Mouse (Mus musculus) R1 (cell line): ENCODE data around the gene Gm3435.
"Not testable (repeated sequence)": the region's sequence is repeated elsewhere in the genome, so short reads cannot be mapped to it uniquely, and the experiment has no call there.

ENCODE experiments used
- DNase-seq: peaks from one replicate; pipeline ENCODE4 v3.0.0-alpha.2; 2018; ENCODE audit warnings: low read depth, low spot score

Gene Gm3435

DNA sequence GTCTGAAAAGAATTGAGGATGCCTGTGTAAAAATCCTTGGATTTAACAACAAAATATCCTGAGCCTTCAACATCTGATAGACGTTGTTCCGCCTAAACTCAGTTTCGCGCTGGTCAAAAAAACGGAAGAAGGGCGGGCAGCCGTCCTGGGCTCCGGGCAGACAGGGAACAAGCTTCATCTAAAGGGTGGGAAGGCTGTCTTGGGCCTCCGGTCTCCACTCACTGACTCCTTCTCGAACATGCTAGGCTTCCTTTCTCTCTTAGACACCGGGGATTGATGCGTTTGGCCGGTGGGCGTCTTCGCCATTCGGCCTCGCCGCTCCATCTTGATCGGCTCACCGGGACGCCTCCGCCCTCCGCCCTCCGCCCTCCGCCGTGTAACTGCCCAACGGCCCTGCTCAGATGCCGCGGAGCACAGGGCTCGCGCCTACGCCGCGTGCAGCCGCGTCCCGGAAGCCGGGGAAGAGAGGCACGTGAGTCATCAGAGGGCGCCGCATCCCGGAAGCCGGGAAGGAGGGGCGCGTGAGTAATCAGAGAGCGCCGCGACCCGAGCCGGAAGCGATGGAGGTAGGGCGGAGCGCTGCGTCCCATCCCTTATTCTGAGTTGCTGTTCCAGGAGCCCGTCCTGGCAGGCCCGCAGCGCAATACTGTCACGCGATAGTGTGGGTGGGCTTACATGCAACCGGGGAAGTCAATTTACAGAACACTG, at the start of gene Gm3435:
TSS of gene Gm3435 (plus strand) at position 471 of the 708 bp plus-strand sequence.
- not testable (repeated sequence) for DNase-seq

DNA sequence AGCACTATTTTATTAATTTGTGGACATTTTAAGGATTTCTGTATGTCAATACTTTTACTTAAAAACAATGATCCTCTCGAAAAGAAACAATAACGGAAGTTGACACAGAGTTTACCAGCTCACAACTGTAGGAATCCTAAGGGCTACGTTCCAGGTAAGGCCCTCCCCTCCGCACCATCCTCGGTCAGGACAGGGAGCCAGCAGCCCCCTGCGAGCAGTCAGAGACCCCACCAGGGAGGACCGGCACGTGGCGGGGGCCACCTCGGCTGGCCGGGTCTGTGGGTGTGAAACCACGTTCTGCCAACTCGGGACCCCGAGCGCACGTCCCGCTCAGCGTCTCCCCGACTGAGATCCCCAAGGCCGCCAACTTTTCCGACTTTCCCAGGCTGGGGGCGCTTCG, 49.5 kb upstream of the Gm3435 start:
- peak; percentile 36 for DNase-seq

DNA sequence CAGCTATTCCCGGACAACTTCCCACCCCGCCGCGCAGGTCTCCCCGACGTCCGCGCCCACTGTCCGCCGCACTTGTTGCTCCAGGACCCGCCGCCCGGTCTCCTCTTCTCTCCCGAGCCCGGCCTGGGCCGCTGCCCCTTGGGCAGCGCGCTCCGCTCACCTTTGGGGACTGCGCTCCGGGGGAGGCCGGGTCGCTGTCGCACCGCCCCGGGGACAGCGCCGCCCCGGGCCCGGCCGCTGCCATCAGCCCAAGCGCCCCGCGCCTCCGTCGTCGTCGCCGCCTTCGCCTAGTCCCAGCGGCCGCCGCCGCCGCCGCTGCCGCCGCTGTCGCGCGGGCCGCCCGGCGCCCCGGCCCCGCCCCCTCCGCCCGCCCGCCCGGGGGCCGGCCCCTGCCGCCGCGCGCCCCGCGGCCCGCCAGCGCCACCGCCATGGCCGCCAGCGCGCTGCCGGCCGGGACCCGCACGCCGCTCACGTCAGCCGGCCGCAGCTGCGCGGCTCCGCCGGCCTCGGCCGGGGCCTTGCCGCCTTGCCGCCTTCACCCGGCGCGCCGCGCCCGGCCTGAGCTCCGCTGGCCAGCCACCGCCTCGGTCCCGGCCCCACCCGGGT, 48.9 kb upstream of the Gm3435 start, which contains the start of gene Phf10:
TSS of gene Phf10 (minus strand) at position 323 of the 606 bp plus-strand sequence.
- DNase-seq: peak; percentile 17

DNA sequence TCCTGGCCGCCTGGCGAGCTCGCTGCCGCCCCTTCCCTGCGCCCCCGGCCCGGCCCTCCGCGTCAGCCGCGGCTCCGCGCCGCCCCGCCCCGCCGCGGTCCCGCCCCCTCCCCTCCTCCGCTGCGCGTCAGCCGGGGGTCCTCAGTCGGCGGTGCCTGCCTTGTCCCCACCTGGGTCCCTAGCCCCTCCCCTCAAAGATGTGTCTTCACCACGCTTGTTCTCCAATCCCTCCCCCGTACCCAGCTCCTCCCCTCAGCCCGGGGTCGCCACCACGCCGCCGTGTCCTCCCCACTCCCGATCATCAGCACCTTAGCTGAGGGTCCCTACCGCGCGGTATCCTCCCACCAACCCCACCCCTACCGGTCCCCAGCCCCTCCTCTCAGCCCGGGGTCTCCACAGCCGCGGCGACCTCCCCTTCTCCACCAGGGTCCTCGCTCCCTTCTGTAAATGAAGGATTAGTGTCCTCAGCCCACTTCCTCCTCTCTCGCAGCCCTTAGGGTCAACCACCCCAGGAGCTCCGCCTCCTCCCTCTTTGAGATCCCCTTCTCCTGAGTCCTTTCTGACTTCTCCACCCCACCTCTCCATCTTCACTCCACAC, 48.3 kb upstream of the Gm3435 start:
- not testable (repeated sequence) for DNase-seq

DNA sequence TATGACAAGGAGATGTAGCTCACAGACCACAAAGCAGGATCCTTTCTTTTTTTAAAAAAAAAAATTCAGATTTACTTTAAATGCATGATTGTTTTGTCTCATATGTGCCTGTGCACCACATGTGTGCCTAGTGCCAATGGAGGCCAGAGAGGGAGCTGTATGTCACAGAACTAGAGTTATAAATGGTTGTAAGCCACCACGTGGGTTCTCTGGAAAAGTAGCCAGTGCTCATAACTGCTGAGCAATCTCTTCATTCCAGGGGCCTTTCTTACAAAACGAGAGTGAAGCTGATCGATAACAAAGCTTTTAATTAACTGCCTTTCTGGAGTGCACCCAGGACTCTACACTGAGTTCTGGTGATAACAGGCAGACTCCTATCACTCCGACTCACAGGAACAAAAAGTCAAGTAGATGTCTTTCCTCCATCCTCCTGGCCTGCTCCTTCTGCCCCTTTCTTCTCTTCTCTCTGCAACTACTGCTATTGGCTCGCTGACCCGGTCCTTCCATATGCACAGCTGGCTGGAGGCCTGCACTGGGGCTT, 41.5 kb upstream of the Gm3435 start:
- DNase-seq: not testable (repeated sequence)

DNA sequence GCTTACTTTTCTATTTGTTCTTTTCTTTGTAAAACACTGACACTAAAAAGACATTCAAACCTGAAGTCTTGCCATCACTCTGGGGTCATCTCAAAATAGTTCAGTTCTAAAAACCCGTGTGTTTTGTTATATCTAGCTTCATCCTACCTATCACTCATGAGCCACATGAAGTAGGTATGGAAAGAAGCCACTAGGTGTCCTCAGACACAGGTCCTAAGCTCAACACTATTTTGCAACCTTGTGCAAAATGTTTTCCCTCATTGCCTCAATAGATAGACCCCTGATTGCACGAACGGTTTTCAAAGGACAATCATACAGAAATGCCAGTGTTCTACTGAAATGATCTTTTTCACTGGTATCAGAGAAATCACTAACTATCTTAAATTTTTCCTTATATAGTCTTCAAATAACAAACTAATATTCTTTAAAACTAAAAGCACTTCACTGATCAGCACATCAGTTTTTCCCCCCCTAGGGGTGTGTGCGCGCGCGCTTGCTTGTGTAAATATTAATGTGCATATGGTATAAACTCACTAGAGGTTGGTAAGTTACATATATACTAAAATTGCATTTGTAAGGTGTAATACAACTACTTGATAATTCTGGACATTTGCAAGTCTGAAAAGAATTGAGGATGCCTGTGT, 32.1 kb upstream of the Gm3435 start:
- not testable (repeated sequence) for DNase-seq

DNA sequence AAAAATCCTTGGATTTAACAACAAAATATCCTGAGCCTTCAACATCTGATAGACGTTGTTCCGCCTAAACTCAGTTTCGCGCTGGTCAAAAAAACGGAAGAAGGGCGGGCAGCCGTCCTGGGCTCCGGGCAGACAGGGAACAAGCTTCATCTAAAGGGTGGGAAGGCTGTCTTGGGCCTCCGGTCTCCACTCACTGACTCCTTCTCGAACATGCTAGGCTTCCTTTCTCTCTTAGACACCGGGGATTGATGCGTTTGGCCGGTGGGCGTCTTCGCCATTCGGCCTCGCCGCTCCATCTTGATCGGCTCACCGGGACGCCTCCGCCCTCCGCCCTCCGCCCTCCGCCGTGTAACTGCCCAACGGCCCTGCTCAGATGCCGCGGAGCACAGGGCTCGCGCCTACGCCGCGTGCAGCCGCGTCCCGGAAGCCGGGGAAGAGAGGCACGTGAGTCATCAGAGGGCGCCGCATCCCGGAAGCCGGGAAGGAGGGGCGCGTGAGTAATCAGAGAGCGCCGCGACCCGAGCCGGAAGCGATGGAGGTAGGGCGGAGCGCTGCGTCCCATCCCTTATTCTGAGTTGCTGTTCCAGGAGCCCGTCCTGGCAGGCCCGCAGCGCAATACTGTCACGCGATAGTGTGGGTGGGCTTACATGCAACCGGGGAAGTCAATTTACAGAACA, 31.5 kb upstream of the Gm3435 start, which contains the start of the genes 9030025P20Rik and Gm3417:
TSS of gene 9030025P20Rik (plus strand) at position 107 of the 677 bp plus-strand sequence.
TSS of gene Gm3417 (minus strand) at position 429 of the 677 bp plus-strand sequence.
- not testable (repeated sequence) for DNase-seq

DNA sequence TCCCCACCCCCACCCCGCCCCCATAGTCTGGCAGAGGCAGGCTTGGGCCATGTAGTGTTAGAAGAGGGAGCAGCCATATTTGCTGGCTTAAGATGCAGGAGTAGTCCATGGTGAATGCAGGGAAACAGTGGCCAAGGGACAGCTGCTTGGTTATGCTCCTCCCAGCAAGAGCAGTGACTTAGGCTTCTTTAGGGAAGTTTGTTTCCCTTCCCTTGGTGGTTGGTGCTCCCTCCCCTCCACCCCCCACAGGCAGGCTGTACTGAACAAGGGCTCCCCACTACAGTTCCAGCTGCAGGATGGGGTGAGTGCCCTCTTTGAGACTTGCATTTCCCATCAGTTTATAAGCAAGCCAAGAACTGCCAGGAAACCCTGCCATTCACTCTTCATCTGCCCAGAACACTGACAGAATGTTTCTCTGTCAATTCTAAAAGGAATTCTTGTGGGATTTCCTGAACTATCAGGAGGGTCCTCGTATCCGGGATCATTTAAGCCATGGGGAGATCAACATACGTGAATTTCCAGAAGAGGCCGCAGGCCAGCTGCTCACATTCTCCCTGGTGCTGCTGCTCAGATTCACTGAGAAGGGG, 19.8 kb upstream of the Gm3435 start:
- DNase-seq: not testable (repeated sequence)

DNA sequence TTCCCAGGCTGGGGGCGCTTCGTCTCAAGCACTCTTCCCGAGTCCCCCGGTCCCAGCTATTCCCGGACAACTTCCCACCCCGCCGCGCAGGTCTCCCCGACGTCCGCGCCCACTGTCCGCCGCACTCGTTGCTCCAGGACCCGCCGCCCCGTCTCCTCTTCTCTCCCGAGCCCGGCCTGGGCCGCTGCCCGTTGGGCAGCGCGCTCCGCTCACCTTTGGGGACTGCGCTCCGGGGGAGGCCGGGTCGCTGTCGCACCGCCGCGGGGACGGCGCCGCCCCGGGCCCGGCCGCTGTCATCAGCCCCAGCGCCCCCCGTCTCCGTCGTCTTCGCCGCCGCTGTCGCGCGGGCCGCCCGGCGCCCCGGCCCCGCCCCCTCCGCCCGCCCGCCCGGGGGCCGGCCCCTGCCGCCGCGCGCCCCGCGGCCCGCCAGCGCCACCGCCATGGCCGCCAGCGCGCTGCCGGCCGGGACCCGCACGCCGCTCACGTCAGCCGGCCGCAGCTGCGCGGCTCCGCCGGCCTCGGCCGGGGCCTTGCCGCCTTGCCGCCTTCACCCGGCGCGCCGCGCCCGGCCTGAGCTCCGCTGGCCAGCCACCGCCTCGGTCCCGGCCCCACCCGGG, 17.3 kb upstream of the Gm3435 start:
- not testable (repeated sequence) for DNase-seq

DNA sequence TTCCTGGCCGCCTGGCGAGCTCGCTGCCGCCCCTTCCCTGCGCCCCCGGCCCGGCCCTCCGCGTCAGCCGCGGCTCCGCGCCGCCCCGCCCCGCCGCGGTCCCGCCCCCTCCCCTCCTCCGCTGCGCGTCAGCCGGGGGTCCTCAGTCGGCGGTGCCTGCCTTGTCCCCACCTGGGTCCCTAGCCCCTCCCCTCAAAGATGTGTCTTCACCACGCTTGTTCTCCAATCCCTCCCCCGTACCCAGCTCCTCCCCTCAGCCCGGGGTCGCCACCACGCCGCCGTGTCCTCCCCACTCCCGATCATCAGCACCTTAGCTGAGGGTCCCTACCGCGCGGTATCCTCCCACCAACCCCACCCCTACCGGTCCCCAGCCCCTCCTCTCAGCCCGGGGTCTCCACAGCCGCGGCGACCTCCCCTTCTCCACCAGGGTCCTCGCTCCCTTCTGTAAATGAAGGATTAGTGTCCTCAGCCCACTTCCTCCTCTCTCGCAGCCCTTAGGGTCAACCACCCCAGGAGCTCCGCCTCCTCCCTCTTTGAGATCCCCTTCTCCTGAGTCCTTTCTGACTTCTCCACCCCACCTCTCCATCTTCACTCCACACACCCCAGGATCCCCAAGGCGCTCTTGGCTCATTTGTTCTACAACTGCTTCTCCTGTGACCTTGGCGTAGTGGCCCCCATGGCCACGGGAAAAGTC, 16.7 kb upstream of the Gm3435 start:
- not testable (repeated sequence) for DNase-seq

DNA sequence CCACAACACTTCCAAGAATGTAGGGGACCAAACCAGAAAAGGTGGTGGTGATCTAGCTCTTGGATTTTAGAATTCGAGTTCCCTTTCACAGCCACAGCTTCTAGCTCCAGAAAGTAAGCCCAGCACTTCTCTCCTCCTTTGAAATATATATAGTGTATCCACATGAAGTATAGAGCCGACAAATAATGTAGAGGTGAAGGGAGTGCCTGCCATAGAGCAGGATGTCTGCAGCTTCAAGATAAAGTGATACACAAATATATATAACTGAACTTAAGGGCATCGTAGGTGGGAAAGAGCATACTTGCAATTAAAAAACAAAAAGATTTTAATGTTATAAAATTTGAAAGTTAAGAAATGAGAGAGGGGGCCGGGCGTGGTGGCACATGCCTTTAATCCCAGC, 15.8 kb upstream of the Gm3435 start:
- DNase-seq: not testable (repeated sequence)

DNA sequence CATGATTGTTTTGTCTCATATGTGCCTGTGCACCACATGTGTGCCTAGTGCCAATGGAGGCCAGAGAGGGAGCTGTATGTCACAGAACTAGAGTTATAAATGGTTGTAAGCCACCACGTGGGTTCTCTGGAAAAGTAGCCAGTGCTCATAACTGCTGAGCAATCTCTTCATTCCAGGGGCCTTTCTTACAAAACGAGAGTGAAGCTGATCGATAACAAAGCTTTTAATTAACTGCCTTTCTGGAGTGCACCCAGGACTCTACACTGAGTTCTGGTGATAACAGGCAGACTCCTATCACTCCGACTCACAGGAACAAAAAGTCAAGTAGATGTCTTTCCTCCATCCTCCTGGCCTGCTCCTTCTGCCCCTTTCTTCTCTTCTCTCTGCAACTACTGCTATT, 9.9 kb upstream of the Gm3435 start:
- not testable (repeated sequence) for DNase-seq

DNA sequence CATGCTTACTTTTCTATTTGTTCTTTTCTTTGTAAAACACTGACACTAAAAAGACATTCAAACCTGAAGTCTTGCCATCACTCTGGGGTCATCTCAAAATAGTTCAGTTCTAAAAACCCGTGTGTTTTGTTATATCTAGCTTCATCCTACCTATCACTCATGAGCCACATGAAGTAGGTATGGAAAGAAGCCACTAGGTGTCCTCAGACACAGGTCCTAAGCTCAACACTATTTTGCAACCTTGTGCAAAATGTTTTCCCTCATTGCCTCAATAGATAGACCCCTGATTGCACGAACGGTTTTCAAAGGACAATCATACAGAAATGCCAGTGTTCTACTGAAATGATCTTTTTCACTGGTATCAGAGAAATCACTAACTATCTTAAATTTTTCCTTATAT, 888 bp upstream of the Gm3435 start:
- DNase-seq: not testable (repeated sequence)

DNA sequence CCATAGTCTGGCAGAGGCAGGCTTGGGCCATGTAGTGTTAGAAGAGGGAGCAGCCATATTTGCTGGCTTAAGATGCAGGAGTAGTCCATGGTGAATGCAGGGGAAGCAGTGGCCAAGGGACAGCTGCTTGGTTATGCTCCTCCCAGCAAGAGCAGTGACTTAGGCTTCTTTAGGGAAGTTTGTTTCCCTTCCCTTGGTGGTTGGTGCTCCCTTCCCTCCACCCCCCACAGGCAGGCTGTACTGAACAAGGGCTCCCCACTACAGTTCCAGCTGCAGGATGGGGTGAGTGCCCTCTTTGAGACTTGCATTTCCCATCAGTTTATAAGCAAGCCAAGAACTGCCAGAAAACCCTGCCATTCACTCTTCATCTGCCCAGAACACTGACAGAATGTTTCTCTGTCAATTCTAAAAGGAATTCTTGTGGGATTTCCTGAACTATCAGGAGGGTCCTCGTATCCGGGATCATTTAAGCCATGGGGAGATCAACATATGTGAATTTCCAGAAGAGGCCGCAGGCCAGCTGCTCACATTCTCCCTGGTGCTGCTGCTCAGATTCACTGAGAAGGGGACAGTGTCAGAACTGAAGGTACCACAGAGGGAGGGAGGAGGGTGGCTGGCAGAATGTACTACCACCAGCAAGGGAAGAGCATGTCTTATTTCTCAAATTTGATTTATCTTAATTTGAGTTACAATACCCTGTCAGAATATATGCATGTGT, 11.7 kb downstream of the Gm3435 start:
- DNase-seq: peak; percentile 60

DNA sequence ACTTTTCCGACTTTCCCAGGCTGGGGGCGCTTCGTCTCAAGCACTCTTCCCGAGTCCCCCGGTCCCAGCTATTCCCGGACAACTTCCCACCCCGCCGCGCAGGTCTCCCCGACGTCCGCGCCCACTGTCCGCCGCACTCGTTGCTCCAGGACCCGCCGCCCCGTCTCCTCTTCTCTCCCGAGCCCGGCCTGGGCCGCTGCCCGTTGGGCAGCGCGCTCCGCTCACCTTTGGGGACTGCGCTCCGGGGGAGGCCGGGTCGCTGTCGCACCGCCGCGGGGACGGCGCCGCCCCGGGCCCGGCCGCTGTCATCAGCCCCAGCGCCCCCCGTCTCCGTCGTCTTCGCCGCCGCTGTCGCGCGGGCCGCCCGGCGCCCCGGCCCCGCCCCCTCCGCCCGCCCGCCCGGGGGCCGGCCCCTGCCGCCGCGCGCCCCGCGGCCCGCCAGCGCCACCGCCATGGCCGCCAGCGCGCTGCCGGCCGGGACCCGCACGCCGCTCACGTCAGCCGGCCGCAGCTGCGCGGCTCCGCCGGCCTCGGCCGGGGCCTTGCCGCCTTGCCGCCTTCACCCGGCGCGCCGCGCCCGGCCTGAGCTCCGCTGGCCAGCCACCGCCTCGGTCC, 14.0 kb downstream of the Gm3435 start:
- not testable (repeated sequence) for DNase-seq

DNA sequence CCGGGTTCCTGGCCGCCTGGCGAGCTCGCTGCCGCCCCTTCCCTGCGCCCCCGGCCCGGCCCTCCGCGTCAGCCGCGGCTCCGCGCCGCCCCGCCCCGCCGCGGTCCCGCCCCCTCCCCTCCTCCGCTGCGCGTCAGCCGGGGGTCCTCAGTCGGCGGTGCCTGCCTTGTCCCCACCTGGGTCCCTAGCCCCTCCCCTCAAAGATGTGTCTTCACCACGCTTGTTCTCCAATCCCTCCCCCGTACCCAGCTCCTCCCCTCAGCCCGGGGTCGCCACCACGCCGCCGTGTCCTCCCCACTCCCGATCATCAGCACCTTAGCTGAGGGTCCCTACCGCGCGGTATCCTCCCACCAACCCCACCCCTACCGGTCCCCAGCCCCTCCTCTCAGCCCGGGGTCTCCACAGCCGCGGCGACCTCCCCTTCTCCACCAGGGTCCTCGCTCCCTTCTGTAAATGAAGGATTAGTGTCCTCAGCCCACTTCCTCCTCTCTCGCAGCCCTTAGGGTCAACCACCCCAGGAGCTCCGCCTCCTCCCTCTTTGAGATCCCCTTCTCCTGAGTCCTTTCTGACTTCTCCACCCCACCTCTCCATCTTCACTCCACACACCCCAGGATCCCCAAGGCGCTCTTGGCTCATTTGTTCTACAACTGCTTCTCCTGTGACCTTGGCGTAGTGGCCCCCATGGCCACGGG, 14.7 kb downstream of the Gm3435 start:
- DNase-seq: not testable (repeated sequence)

DNA sequence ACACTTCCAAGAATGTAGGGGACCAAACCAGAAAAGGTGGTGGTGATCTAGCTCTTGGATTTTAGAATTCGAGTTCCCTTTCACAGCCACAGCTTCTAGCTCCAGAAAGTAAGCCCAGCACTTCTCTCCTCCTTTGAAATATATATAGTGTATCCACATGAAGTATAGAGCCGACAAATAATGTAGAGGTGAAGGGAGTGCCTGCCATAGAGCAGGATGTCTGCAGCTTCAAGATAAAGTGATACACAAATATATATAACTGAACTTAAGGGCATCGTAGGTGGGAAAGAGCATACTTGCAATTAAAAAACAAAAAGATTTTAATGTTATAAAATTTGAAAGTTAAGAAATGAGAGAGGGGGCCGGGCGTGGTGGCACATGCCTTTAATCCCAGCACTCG, 15.5 kb downstream of the Gm3435 start:
- DNase-seq: not testable (repeated sequence)

DNA sequence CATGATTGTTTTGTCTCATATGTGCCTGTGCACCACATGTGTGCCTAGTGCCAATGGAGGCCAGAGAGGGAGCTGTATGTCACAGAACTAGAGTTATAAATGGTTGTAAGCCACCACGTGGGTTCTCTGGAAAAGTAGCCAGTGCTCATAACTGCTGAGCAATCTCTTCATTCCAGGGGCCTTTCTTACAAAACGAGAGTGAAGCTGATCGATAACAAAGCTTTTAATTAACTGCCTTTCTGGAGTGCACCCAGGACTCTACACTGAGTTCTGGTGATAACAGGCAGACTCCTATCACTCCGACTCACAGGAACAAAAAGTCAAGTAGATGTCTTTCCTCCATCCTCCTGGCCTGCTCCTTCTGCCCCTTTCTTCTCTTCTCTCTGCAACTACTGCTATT, 21.4 kb downstream of the Gm3435 start:
- DNase-seq: not testable (repeated sequence)
